Mouse (Mus musculus) hindbrain, embryonic 11.5 days (tissue): ENCODE measurements around the gene Endou. TPM values are rescaled to one million over a fixed set of nuclear protein-coding genes. Genes with fewer than 3 reads are reported as not detected.

Experiments
- ATAC-seq: fragments of 200-750 bp; cut with Nextera tagmentation; 2 replicates; pipeline ENCODE4 v1.8.0; 2017; ENCODE audit warnings: mild to moderate bottlenecking, moderate TSS enrichment, moderate library complexity; ENCODE audit not compliant: low FRiP score
- DNase-seq: peaks from one replicate; pipeline ENCODE4 v3.0.0-alpha.2; 2015; ENCODE audit warnings: low spot score
- H3K27ac ChIP-seq: fragments of 300-500 bp; sonication (generic); 2 replicates; pipeline ENCODE4 v1.5.1; 2014; ENCODE audit warnings: mild to moderate bottlenecking, low read depth, low read length
- H3K27me3 ChIP-seq: fragments of 300-500 bp; sonication (generic); 2 replicates; pipeline ENCODE4 v1.6.1; 2014; ENCODE audit warnings: mild to moderate bottlenecking, low read length, moderate library complexity, mixed read lengths; ENCODE audit not compliant: control insufficient read depth, insufficient read depth
- H3K36me3 ChIP-seq: fragments of 300-500 bp; sonication (generic); 2 replicates; pipeline ENCODE4 v1.6.1; 2014; ENCODE audit warnings: mild to moderate bottlenecking, low read length, moderate library complexity, mixed read lengths; ENCODE audit not compliant: control insufficient read depth, insufficient read depth
- H3K4me1 ChIP-seq: fragments of 300-500 bp; sonication (generic); replicated peaks from 2 replicates; pipeline ENCODE4 v1.6.1; 2014; ENCODE audit warnings: low read length, mixed read lengths; ENCODE audit not compliant: control insufficient read depth, insufficient read depth
- H3K4me2 ChIP-seq: fragments of 300-500 bp; sonication (generic); replicated peaks from 2 replicates; pipeline ENCODE4 v1.6.1; 2014; ENCODE audit warnings: mild to moderate bottlenecking, low read depth, low read length
- H3K4me3 ChIP-seq: fragments of 300-500 bp; sonication (generic); 2 replicates; pipeline ENCODE4 v1.5.1; 2014; ENCODE audit warnings: low read depth, low read length
- H3K9ac ChIP-seq: fragments of 300-500 bp; sonication (generic); 2 replicates; pipeline ENCODE4 v1.6.1; 2014; ENCODE audit warnings: low read depth, low read length
- H3K9me3 ChIP-seq: fragments of 300-500 bp; sonication (generic); 2 replicates; pipeline ENCODE4 v1.6.1; 2016; ENCODE audit warnings: low read length; ENCODE audit not compliant: control insufficient read depth
- WGBS: fragments of 180-500 bp; shearing (Covaris S2); extraction: QIAGEN DNeasy Blood & Tissue Kit; methylation state at CpG from one replicate; pipeline ENCODE4 v1.1.7; 2014; 5-methylcytosine and 5-hydroxymethylcytosine counted together
- polyA plus RNA-seq: library from polyadenylated mRNA; unstranded; fragments of >200 nt; fragmentation: Nextera tagmentation; extraction: Ambion mirVana; gene quantifications from 2 replicates; pipeline ENCODE4 v1.2.1, GENCODE M21; 2014

Gene Endou
- polyA plus RNA-seq, 1 experiment from 2014 or later = 0.11 TPM

- H3K4me3 ChIP-seq = no peak overlapping the region
- no peaks in the 10 kb centered on the region for H3K27me3 ChIP-seq
- H3K4me2 ChIP-seq = no peak overlapping the region
- no peaks in the 10 kb centered on the region for H3K9me3 ChIP-seq
- 82% methylated on average over 15 of the region's 15 CpGs for WGBS
- no peak for DNase-seq
- no peak overlapping the region for H3K27ac ChIP-seq
- ATAC-seq = no peak
- H3K36me3 ChIP-seq = no peaks in the 10 kb centered on the region
- no peak overlapping the region for H3K9ac ChIP-seq
- no peaks in the 10 kb centered on the region for H3K4me1 ChIP-seq
These were observed 10.0 kb downstream of the Endou start for GRCm38 (mm10) chr15:97721008-97721701.

- Histone ChIP-seq H3K9ac (no peak overlapping the region), H3K36me3 (no peaks in the 10 kb centered on the region), H3K27ac (no peak overlapping the region), H3K27me3 (no peaks in the 10 kb centered on the region), H3K9me3 (no peaks in the 10 kb centered on the region), H3K4me3 (no peak overlapping the region), H3K4me1 (no peaks in the 10 kb centered on the region), H3K4me2 (no peak overlapping the region)
- DNase-seq (no peak), ATAC-seq (no peak)
- WGBS = 80% methylated on average over 12 of the region's 12 CpGs
These were observed 11.0 kb downstream of the Endou start for GRCm38 (mm10) chr15:97720026-97720675.

- Histone ChIP-seq H3K27ac (no peak overlapping the region), H3K9ac (no peak overlapping the region), H3K9me3 (no peaks in the 10 kb centered on the region), H3K4me1 (no peaks in the 10 kb centered on the region), H3K4me3 (no peak overlapping the region), H3K27me3 (no peaks in the 10 kb centered on the region), H3K4me2 (no peak overlapping the region), H3K36me3 (no peaks in the 10 kb centered on the region)
- no peak for DNase-seq
- 92% methylated on average over 12 of the region's 12 CpGs for WGBS
- ATAC-seq = no peak
These were observed 11.6 kb downstream of the Endou start for GRCm38 (mm10) chr15:97719494-97719893.

- Histone ChIP-seq H3K36me3 (no peaks in the 10 kb centered on the region), H3K27ac (no peak overlapping the region), H3K4me2 (no peak overlapping the region), H3K4me3 (no peak overlapping the region), H3K9me3 (no peaks in the 10 kb centered on the region), H3K9ac (no peak overlapping the region), H3K27me3 (no peaks in the 10 kb centered on the region), H3K4me1 (no peaks in the 10 kb centered on the region)
- no peak for DNase-seq
- no peak for ATAC-seq
- 89% methylated on average over 8 of the region's 8 CpGs for WGBS
These were observed 12.5 kb downstream of the Endou start for GRCm38 (mm10) chr15:97718535-97719155.

- H3K9me3 ChIP-seq = no peaks in the 10 kb centered on the region
- DNase-seq (peak; percentile 76), ATAC-seq (no peak)
- H3K4me1 ChIP-seq = no peaks in the 10 kb centered on the region
- H3K4me3 ChIP-seq = no peak overlapping the region
- H3K27ac ChIP-seq = no peak overlapping the region
- no peak overlapping the region for H3K9ac ChIP-seq
- no peaks in the 10 kb centered on the region for H3K27me3 ChIP-seq
- no peak overlapping the region for H3K4me2 ChIP-seq
- 35% methylated on average over 12 of the region's 12 CpGs for WGBS
- no peaks in the 10 kb centered on the region for H3K36me3 ChIP-seq
These were observed 13.1 kb downstream of the Endou start for GRCm38 (mm10) chr15:97717861-97718534.

GRCm38 (mm10) chr15:97716782-97717181 is 14.4 kb downstream of the Endou start:
- H3K36me3 ChIP-seq = no peaks in the 10 kb centered on the region
- no peak overlapping the region for H3K9ac ChIP-seq
- no peak for ATAC-seq
- H3K4me3 ChIP-seq = no peak overlapping the region
- H3K4me2 ChIP-seq = no peak overlapping the region
- H3K4me1 ChIP-seq = no peaks in the 10 kb centered on the region
- no peaks in the 10 kb centered on the region for H3K9me3 ChIP-seq
- no peaks in the 10 kb centered on the region for H3K27me3 ChIP-seq
- no peak overlapping the region for H3K27ac ChIP-seq
- 92% methylated on average over 11 of the region's 11 CpGs for whole genome bisulfite sequencing
- DNase-seq = no peak

GRCm38 (mm10) chr15:97715734-97716133 is 15.4 kb downstream of the Endou start:
- Histone ChIP-seq H3K9ac (no peak overlapping the region), H3K4me1 (no peaks in the 10 kb centered on the region), H3K4me3 (no peak overlapping the region), H3K36me3 (no peaks in the 10 kb centered on the region), H3K4me2 (no peak overlapping the region), H3K27ac (no peak overlapping the region), H3K9me3 (no peaks in the 10 kb centered on the region), H3K27me3 (no peaks in the 10 kb centered on the region)
- no peak for ATAC-seq
- no peak for DNase-seq
- 100% methylated on average over 1 of the region's 1 CpGs for WGBS

GRCm38 (mm10) chr15:97715083-97715482 is 16.1 kb downstream of the Endou start:
- H3K4me3 ChIP-seq = no peak overlapping the region
- no peak for ATAC-seq
- no peaks in the 10 kb centered on the region for H3K36me3 ChIP-seq
- no peaks in the 10 kb centered on the region for H3K27me3 ChIP-seq
- WGBS = 91% methylated on average over 8 of the region's 8 CpGs
- DNase-seq = no peak
- H3K27ac ChIP-seq = no peak overlapping the region
- no peaks in the 10 kb centered on the region for H3K4me1 ChIP-seq
- H3K9ac ChIP-seq = no peak overlapping the region
- no peak overlapping the region for H3K4me2 ChIP-seq
- H3K9me3 ChIP-seq = no peaks in the 10 kb centered on the region
